Comparison of ENCODE assay signal across 25 mouse cellular contexts in the genomic region with DNA sequence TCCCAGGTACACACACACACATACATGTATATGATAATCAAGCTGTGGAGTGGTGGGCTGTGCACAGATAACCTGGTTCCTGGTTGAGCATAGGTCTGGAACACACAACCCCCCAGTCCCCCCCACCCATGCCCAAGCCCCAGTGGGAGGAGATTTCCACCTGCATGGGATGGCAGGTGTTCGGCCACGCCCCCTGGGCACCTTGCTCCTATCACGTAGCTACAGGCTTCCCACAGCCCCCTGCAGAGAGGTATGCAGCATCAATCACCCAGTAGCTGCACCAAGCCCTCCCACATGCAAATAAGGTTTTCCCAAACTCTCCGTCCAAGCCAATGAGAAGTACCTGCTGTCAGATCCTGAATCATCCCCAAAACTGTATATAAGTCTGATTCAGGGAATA. TPM values are rescaled to one million over a fixed set of nuclear protein-coding genes. Genes with fewer than 3 reads are reported as not detected.
"Had no signal": no experiment of that assay in that cellular context is flagged by ENCODE, and none has a peak within 500 bp of the region (broad histone marks: within the 10 kb centered on the region; RNA-seq: fewer than 3 reads in every experiment).

No protein-coding gene starts in this region.

- H3K4me2 ChIP-seq: limb, embryonic 13.5 days; midbrain, embryonic 12.5 days; midbrain, embryonic 15.5 days; neural tube, embryonic 12.5 days; neural tube, embryonic 15.5 days had no signal

- ATAC-seq: midbrain, embryonic 15.5 days had no signal

- H3K27me3 ChIP-seq: limb, embryonic 13.5 days; midbrain, embryonic 12.5 days; midbrain, embryonic 15.5 days; neural tube, embryonic 12.5 days; neural tube, embryonic 15.5 days had no signal

- H3K9me3 ChIP-seq: limb, embryonic 10.5 days; limb, embryonic 13.5 days; midbrain, embryonic 12.5 days; midbrain, embryonic 15.5 days; neural tube, embryonic 12.5 days; neural tube, embryonic 15.5 days had no signal

- H3K4me3 ChIP-seq: layer of hippocampus, adult 2 months; limb, embryonic 10.5 days; limb, embryonic 13.5 days; midbrain, embryonic 12.5 days; midbrain, embryonic 15.5 days; neural tube, embryonic 12.5 days; neural tube, embryonic 15.5 days had no signal

- H3K27ac ChIP-seq: kidney, postnatal 0 days; layer of hippocampus, adult 2 months; limb, embryonic 10.5 days; limb, embryonic 13.5 days; midbrain, embryonic 12.5 days; midbrain, embryonic 15.5 days; neural tube, embryonic 12.5 days; neural tube, embryonic 15.5 days; stomach, postnatal 0 days had no signal

- H3K9ac ChIP-seq: limb, embryonic 13.5 days; midbrain, embryonic 12.5 days; midbrain, embryonic 15.5 days; neural tube, embryonic 12.5 days; neural tube, embryonic 15.5 days had no signal

- DNase-seq: kidney, adult 11 months; kidney, adult 9 months; layer of hippocampus, adult 9-11 months; lung, adult 18-20 months; lung, postnatal 10 days; lung, postnatal 36 days; right cerebral cortex, adult 18-20 months; right cerebral cortex, postnatal 14 days; right cerebral cortex, postnatal 4 days; thymus, adult 2 months; thymus, postnatal 14 days; thymus, postnatal 4 days had no signal

- H3K4me1 ChIP-seq: limb, embryonic 10.5 days; limb, embryonic 13.5 days; midbrain, embryonic 12.5 days; midbrain, embryonic 15.5 days; neural tube, embryonic 12.5 days; neural tube, embryonic 15.5 days had no signal

RNA-seq across cellular contexts. Expression of gene Slc6a3, which starts 19.7 kb away (rescaled TPM):
- total RNA-seq: liver, adult 2 months; megakaryocyte progenitor cell, adult 5-6 weeks had no signal
- polyA plus RNA-seq: kidney, postnatal 0 days; large intestine, adult 2 months; limb, embryonic 10.5 days; liver, adult 2 months; stomach, embryonic 14.5 days; stomach, postnatal 0 days had no signal
